Mouse (Mus musculus): ENCODE data around the gene Tbc1d14. TPM values are rescaled to one million over a fixed set of nuclear protein-coding genes. Genes with fewer than 3 reads are reported as not detected.

Gene Tbc1d14
- polyA plus RNA-seq, 1 experiment, result 34.7 TPM

DNA sequence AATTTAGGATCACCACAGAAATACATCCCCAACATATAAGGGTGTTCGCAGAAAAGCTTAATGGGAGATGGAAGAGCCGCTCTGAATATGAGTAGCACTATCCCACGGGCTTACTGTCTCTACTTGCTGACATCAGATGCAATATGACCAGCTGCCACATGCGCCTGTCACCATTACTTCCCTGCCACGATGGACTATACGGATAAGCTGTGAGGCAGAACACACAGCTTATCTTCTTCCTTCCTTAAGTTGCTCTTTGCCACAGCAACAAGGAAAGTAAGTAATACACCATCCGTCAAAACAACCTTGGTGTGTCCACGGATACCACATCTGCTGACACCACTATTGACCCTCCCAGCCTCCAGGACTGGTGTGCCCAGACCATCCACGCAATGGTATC, 28.5 kb downstream of the Tbc1d14 start:
- peaks cover 17% of the 10 kb centered on the region for H3K4me1 ChIP-seq (ENCODE audit: control insufficient read depth, insufficient read depth, low read length)

DNA sequence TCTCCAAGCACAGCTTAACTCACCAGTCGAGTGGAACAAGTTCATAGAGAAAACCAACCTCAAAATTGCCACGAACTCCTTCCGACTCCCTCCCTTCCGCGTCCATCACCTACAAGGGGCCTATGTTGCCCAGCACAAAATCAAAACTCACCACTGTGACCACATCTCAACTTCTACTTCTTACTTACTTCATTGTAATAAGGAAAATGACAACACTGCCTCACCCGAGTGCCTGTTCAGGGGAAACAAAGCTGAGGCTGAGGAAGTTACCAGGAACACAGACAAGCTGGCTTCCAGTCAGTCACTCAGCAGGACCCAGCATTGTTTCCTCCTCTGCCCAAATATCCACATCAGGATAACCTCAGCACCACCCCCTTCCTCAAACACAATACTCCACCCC, 29.3 kb downstream of the Tbc1d14 start:
- Histone ChIP-seq H3K27ac (ENCODE audit: control insufficient read depth, insufficient read depth, low read depth, low read length, poor library complexity) (peak overlapping the region; percentile 88), H3K4me3 (replicated peaks; ENCODE audit: control insufficient read depth, low read depth, low read length) (no peak overlapping the region), H3K4me1 (ENCODE audit: control insufficient read depth, insufficient read depth, low read length) (peaks cover 17% of the 10 kb centered on the region)
- no peak for TF ChIP-seq POLR2A (IDR thresholded peaks at IDR 0.05; ENCODE audit: borderline replicate concordance, control insufficient read depth, low read depth, low read length)
- no peak for TF ChIP-seq CTCF (IDR thresholded peaks at IDR 0.05; ENCODE audit: control insufficient read depth, insufficient read depth, low read length)
- 54% methylated on average over 6 of the region's 6 CpGs for WGBS

More for the DNA sequence above, 28.5 kb downstream of the Tbc1d14 start:
- H3K27ac ChIP-seq (ENCODE audit: control insufficient read depth, insufficient read depth, low read depth, low read length, poor library complexity), result no peak overlapping the region
- 46% methylated on average over 9 of the region's 9 CpGs for WGBS
- no peak for TF ChIP-seq CTCF (IDR thresholded peaks at IDR 0.05; ENCODE audit: control insufficient read depth, insufficient read depth, low read length)
- TF ChIP-seq POLR2A (IDR thresholded peaks at IDR 0.05; ENCODE audit: borderline replicate concordance, control insufficient read depth, low read depth, low read length), result no peak
- no peak overlapping the region for H3K4me3 ChIP-seq (replicated peaks; ENCODE audit: control insufficient read depth, low read depth, low read length)

DNA sequence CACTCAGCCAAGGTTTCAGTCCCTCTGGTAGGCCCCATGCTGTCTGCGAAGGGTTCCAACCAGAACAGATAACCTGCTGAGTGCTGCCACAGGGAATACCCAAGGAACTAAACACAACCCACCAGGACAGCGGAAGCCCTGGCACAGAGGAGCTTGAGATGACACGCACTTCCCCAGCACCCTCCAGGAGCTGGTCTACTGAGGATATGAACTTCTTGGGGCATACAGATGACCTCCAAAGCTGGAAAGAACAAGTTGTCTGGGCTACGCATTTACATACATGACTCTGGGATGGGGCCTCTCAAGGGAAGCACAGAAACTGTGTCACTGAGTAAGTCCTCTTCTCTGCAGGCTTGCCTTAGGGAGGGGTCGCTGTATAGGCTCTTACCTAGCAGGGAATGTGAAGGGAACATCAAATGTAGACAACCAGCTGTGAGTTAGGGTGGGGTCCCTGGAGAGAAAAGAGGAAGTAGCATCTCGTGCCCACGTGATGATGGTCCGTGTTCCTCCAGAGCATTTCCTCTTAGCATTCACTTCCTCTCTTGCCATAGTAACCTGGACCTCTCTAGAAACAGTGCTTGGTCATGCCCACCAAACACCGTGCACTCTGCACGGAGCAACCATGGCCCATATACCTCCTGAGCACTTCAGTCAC, 30.2 kb downstream of the Tbc1d14 start:
- H3K4me3 ChIP-seq (replicated peaks; ENCODE audit: control insufficient read depth, low read depth, low read length), result peak overlapping the region; percentile 22
- WGBS, result 29% methylated on average over 10 of the region's 10 CpGs

DNA sequence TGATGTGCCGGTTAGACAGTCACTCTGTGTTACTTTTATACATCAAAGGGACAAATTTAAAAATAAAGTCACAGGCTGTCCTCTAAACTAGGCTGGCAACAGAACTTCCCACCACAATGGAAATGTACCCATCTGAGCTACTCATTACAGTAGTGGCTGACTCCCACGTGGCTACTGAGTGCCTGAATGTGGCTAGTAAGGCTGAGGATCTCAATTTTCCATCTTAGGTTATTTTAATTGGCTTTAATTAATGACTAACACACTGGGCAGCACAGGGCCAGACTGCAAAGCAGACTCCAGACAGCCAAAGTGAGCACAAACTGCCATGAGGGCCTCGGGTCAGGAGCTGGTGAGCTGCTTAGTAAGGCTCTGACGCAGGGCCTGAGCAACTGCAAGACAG, 31.6 kb downstream of the Tbc1d14 start:
- no peak for TF ChIP-seq CTCF (IDR thresholded peaks at IDR 0.05; ENCODE audit: control insufficient read depth, insufficient read depth, low read length)
- no peak for TF ChIP-seq POLR2A (IDR thresholded peaks at IDR 0.05; ENCODE audit: borderline replicate concordance, control insufficient read depth, low read depth, low read length)
- H3K4me3 ChIP-seq (replicated peaks; ENCODE audit: control insufficient read depth, low read depth, low read length), result no peak overlapping the region
- H3K4me1 ChIP-seq (ENCODE audit: control insufficient read depth, insufficient read depth, low read length), result peaks cover 16% of the 10 kb centered on the region
- 78% methylated on average over 4 of the region's 4 CpGs for WGBS
- peak overlapping the region; percentile 29; the same call in 1 of the 2 replicates for H3K27ac ChIP-seq (ENCODE audit: control insufficient read depth, insufficient read depth, low read depth, low read length, poor library complexity)

More for the DNA sequence above, 30.2 kb downstream of the Tbc1d14 start:
- Histone ChIP-seq H3K27ac (ENCODE audit: control insufficient read depth, insufficient read depth, low read depth, low read length, poor library complexity) (peak overlapping the region; percentile 88), H3K4me1 (ENCODE audit: control insufficient read depth, insufficient read depth, low read length) (peaks cover 16% of the 10 kb centered on the region)
- TF ChIP-seq CTCF (IDR thresholded peaks at IDR 0.05; ENCODE audit: control insufficient read depth, insufficient read depth, low read length) (no peak), POLR2A (IDR thresholded peaks at IDR 0.05; ENCODE audit: borderline replicate concordance, control insufficient read depth, low read depth, low read length) (no peak)

DNA sequence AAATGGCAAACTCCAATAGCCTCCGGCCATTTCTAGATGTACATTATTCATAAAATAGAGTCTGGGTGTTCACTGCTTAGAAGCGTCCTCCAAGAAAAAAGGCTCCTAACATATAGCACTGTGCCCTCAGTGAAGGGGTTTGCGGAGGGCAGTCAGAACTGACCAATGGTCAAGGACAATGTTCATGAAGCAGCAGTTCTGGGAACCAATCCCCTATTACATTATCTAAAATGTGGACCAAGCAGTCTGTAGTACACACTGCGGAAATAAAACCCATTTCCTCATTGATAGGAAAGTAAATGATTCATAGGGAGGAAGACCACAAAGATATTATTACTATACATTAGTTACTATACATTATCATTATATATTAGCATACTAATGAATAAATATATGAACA, 32.6 kb downstream of the Tbc1d14 start:
- Histone ChIP-seq H3K4me3 (replicated peaks; ENCODE audit: control insufficient read depth, low read depth, low read length) (no peak overlapping the region), H3K27ac (ENCODE audit: control insufficient read depth, insufficient read depth, low read depth, low read length, poor library complexity) (no peak overlapping the region), H3K4me1 (ENCODE audit: control insufficient read depth, insufficient read depth, low read length) (peaks cover 16% of the 10 kb centered on the region)
- WGBS, result 79% methylated on average over 4 of the region's 4 CpGs
- TF ChIP-seq POLR2A (IDR thresholded peaks at IDR 0.05; ENCODE audit: borderline replicate concordance, control insufficient read depth, low read depth, low read length), result no peak
- TF ChIP-seq CTCF (IDR thresholded peaks at IDR 0.05; ENCODE audit: control insufficient read depth, insufficient read depth, low read length), result no peak

DNA sequence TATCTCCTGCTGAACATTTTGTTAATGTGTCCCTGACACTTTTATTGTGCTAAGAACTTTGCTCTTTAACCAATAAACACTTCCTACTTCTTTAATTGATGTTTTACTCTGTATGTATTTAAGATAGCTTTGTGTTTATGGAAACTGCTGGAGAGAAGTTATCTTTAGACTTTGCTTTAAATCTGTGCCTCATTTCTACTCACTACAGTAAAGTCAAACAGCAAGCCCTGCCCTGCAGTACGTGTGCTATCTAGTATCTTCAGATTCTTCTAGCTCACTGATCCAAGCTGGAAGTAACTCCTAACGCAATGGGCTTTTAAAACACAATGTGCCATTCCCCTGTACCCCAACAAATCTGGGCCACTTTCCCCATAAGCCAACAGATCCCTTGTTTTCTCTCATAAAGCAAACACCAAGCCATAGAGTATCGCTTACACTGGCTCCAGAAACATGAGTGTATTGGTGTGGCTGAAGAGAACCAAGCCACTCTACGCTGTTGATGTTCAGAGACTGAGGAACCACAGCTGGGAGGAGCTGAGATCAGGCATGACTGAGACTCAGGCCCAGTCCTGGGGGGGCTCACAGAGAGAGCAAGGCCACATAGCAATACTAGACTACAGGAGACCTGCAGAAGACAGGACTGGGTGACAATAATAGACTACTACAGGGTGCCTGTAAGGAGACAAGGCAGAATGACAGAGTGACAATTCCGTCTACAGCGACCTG, 33.4 kb downstream of the Tbc1d14 start:
- Histone ChIP-seq H3K27ac (ENCODE audit: control insufficient read depth, insufficient read depth, low read depth, low read length, poor library complexity) (peak overlapping the region; percentile 21; the same call in 1 of the 2 replicates), H3K4me1 (ENCODE audit: control insufficient read depth, insufficient read depth, low read length) (peaks cover 15% of the 10 kb centered on the region), H3K4me3 (replicated peaks; ENCODE audit: control insufficient read depth, low read depth, low read length) (no peak overlapping the region)
- TF ChIP-seq POLR2A (IDR thresholded peaks at IDR 0.05; ENCODE audit: borderline replicate concordance, control insufficient read depth, low read depth, low read length), result no peak
- no peak for TF ChIP-seq CTCF (IDR thresholded peaks at IDR 0.05; ENCODE audit: control insufficient read depth, insufficient read depth, low read length)
- 74% methylated on average over 6 of the region's 6 CpGs for WGBS

DNA sequence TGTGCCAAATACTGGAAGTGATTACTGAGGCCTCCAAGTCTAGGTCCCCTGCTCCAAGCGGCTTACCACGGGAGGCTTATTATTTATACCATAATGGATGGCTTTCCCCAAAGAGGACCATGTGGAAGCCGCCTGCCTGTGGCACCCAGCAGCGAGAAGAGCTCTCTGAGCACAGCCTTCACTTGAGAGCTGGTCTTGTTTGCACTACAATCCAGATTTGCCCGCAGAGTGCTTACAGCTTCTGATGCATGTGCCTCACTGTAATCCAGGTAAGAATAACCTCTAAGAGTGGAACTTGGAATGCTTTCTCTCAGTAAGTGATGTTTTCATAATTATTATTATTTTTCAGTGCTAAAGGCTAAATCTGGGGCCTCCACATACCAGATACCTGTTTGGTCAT, 34.0 kb downstream of the Tbc1d14 start:
- TF ChIP-seq POLR2A (IDR thresholded peaks at IDR 0.05; ENCODE audit: borderline replicate concordance, control insufficient read depth, low read depth, low read length), result no peak
- no peak for TF ChIP-seq CTCF (IDR thresholded peaks at IDR 0.05; ENCODE audit: control insufficient read depth, insufficient read depth, low read length)
- WGBS, result 88% methylated on average over 5 of the region's 5 CpGs
- Histone ChIP-seq H3K4me1 (ENCODE audit: control insufficient read depth, insufficient read depth, low read length) (peaks cover 14% of the 10 kb centered on the region), H3K4me3 (replicated peaks; ENCODE audit: control insufficient read depth, low read depth, low read length) (no peak overlapping the region), H3K27ac (ENCODE audit: control insufficient read depth, insufficient read depth, low read depth, low read length, poor library complexity) (no peak overlapping the region)

DNA sequence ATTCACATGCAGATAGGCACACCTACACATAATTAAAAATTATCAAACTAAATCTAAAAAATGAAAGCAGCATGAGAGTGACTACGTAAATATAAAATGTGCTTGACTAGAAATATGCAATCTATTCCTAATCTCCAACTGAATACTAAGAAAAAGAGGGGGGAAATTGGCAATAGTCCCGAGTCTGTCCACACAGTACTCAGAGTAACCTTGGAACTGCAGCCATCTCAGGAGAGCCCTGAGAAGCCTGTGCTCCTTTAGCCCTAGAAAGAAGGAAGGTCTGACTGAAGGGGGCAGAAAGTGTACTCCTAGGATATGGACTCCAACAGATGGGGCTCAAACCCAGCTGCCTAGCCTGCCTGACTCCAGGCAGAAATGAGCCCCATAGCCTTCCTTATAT, 34.5 kb downstream of the Tbc1d14 start:
- Histone ChIP-seq H3K4me3 (replicated peaks; ENCODE audit: control insufficient read depth, low read depth, low read length) (no peak overlapping the region), H3K27ac (ENCODE audit: control insufficient read depth, insufficient read depth, low read depth, low read length, poor library complexity) (no peak overlapping the region), H3K4me1 (ENCODE audit: control insufficient read depth, insufficient read depth, low read length) (peaks cover 12% of the 10 kb centered on the region)
- WGBS, result 67% methylated on average over 2 of the region's 2 CpGs
- TF ChIP-seq CTCF (IDR thresholded peaks at IDR 0.05; ENCODE audit: control insufficient read depth, insufficient read depth, low read length) (no peak), POLR2A (IDR thresholded peaks at IDR 0.05; ENCODE audit: borderline replicate concordance, control insufficient read depth, low read depth, low read length) (no peak)

Data from bone marrow, adult 2 months (tissue).